Mouse (Mus musculus) thymus, adult 2 months (tissue): ENCODE measurements around the gene Tbcc.

Experiments
- CTCF ChIP-seq: fragments of 200-500 bp; IDR thresholded peaks from 2 replicates; pipeline ENCODE4 v1.5.1; 2012; ENCODE audit warnings: mild to moderate bottlenecking, control low read depth, low read length, moderate library complexity, borderline replicate concordance; ENCODE audit not compliant: control insufficient read depth, poor library complexity, insufficient read depth; ENCODE audit errors: extremely low read depth
- POLR2A ChIP-seq: fragments of 200-500 bp; IDR thresholded peaks from 2 replicates; pipeline ENCODE4 v1.6.1; 2012; ENCODE audit warnings: mild to moderate bottlenecking, low read length, control low read depth, moderate library complexity; ENCODE audit not compliant: control insufficient read depth, poor library complexity, insufficient read depth; ENCODE audit errors: extremely low read depth

DNA sequence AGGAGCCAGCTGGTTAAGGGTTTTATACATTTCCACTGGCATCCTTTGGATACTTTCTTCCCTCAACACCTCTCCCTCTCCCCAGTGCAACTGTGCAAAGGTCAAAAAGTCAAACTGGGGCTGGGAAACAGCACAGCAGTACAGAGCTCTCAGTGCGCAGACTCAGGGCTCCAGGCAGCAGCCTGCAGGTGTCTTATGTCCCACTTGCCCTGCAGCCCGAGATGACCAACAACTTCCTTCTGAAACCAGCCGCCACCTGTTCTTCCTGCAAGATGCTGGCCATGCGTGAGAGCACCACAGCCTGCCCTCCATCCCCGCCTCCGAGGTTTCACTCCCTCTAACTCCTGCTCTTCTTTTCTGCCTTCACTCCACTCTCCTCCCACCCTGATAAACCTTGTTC lies 37.8 kb upstream of the Tbcc start:
- TF ChIP-seq CTCF: no peak
- TF ChIP-seq POLR2A: no peak
